Comparison of ENCODE assay signal across 15 mouse cellular contexts in genomic region chr10:128336195-128336594, GRCm38 (mm10). TPM values are rescaled to one million over a fixed set of nuclear protein-coding genes. Genes with fewer than 3 reads are reported as not detected.
DNase-seq lines count a peak whose midpoint lies in the region; ATAC-seq and TF ChIP-seq lines count a peak whose summit lies in the region.
"Had no signal": no experiment of that assay in that cellular context is flagged by ENCODE, and none has a peak within 500 bp of the region (broad histone marks: within the 10 kb centered on the region; RNA-seq: fewer than 3 reads in every experiment).

No protein-coding gene starts in this region.

- no peak for ATAC-seq in heart, embryonic 12.5 days (ENCODE audit: insufficient number of reproducible peaks, low FRiP score)
- no peak for ATAC-seq in liver, embryonic 14.5 days (ENCODE audit: insufficient read depth)
- ATAC-seq in granulocyte monocyte progenitor cell, adult 5-6 weeks (replicated peaks; ENCODE audit: poor library complexity, severe bottlenecking), result no peak
- ATAC-seq: activated CD4-positive, CD25-positive, alpha-beta regulatory T cell, adult 4 months; forebrain, embryonic 13.5 days had no signal

- H3K27me3 ChIP-seq in heart, embryonic 12.5 days (replicated peaks), result no peaks in the 10 kb centered on the region
- H3K27me3 ChIP-seq in liver, embryonic 14.5 days (ENCODE audit: control insufficient read depth, insufficient read depth, low read length), result no peaks in the 10 kb centered on the region
- H3K27me3 ChIP-seq: forebrain, embryonic 13.5 days; lung, embryonic 15.5 days had no signal

- no peak for TF ChIP-seq CTCF in layer of hippocampus, adult 2 months (conservative IDR thresholded peaks at IDR 0.05)
- TF ChIP-seq CTCF in liver, embryonic 14.5 days (IDR thresholded peaks at IDR 0.05; ENCODE audit: low read depth), result no peak

- H3K9ac ChIP-seq in heart, embryonic 12.5 days, result no peak overlapping the region
- peak overlapping the region; percentile 95 for H3K9ac ChIP-seq in liver, embryonic 14.5 days (replicated peaks)

- peak overlapping the region; percentile 35; the same call in 1 of the 2 replicates for H3K27ac ChIP-seq in heart, embryonic 12.5 days (ENCODE audit: poor library complexity, severe bottlenecking)
- peak overlapping the region; percentile 53; the same call in 1 of the 2 replicates for H3K27ac ChIP-seq in layer of hippocampus, adult 2 months
- H3K27ac ChIP-seq in liver, embryonic 14.5 days, result peak overlapping the region; percentile 86
- H3K27ac ChIP-seq: forebrain, embryonic 13.5 days had no signal

- no peak overlapping the region for H3K4me2 ChIP-seq in heart, embryonic 12.5 days
- peak overlapping the region; percentile 80 for H3K4me2 ChIP-seq in liver, embryonic 14.5 days (ENCODE audit: low read depth)

- no peak overlapping the region for H3K4me3 ChIP-seq in heart, embryonic 12.5 days
- H3K4me3 ChIP-seq in layer of hippocampus, adult 2 months, result no peak overlapping the region
- peak overlapping the region in 1 of 2 experiments; percentile 81; a peak in 2 of 4 replicates for H3K4me3 ChIP-seq in liver, embryonic 14.5 days (ENCODE audit: insufficient read depth in 1 of 2, low read depth in 2 of 2, low read length in 2 of 2)

- H3K4me1 ChIP-seq in heart, embryonic 12.5 days (replicated peaks), result peaks cover 43% of the 10 kb centered on the region
- peaks cover 48 to 52% of the 10 kb centered on the region in 2 experiments for H3K4me1 ChIP-seq in liver, embryonic 14.5 days (replicated peaks; ENCODE audit: control insufficient read depth in 2 of 2, insufficient read depth in 2 of 2, low read length in 1 of 2)

- no peak for DNase-seq in heart, adult 8-10 months (ENCODE audit: low spot score)
- no peak for DNase-seq in layer of hippocampus, adult 2 months (ENCODE audit: low spot score in 2 of 2)
- DNase-seq in layer of hippocampus, postnatal 36 days, result no peak
- DNase-seq in induced T-regulatory cell, adult 2 months (ENCODE audit: low read depth), result peak; percentile 28
- DNase-seq in liver, embryonic 14.5 days (ENCODE audit: low read depth in 3 of 3, low spot score in 3 of 3), result peak in 1 of 3 experiments; percentile 24
- DNase-seq in urinary bladder, adult 18-20 months (ENCODE audit: low spot score in 2 of 2), result no peak
- DNase-seq: layer of hippocampus, adult 9-11 months had no signal

- TF ChIP-seq EP300 in liver, embryonic 14.5 days (IDR thresholded peaks at IDR 0.05; ENCODE audit: low read depth), result no peak

- H3K9me3 ChIP-seq in heart, embryonic 12.5 days (replicated peaks), result no peaks in the 10 kb centered on the region
- H3K9me3 ChIP-seq in liver, embryonic 14.5 days (ENCODE audit: control insufficient read depth, low read length), result no peaks in the 10 kb centered on the region
- H3K9me3 ChIP-seq: forebrain, embryonic 13.5 days; hindbrain, embryonic 10.5 days; lung, embryonic 15.5 days had no signal

- WGBS in heart, embryonic 12.5 days, result 85% methylated on average over 3 of the region's 3 CpGs
- WGBS in liver, embryonic 14.5 days (ENCODE audit: insufficient replicate concordance), result 57% methylated on average over 3 of the region's 3 CpGs

- peaks cover 3% of the 10 kb centered on the region; the same call in 1 of the 2 replicates for H3K36me3 ChIP-seq in heart, embryonic 12.5 days
- peaks cover 6% of the 10 kb centered on the region; the same call in 1 of the 2 replicates for H3K36me3 ChIP-seq in liver, embryonic 14.5 days (replicated peaks; ENCODE audit: control insufficient read depth, insufficient read depth, low read depth)
- H3K36me3 ChIP-seq: lung, embryonic 15.5 days had no signal

RNA-seq across cellular contexts. Expression of gene Cs, which starts 1.3 kb away (rescaled TPM):
- 418 and 430 TPM in 2 replicates for polyA plus RNA-seq in heart, embryonic 12.5 days (2016; fragmentation: Nextera tagmentation; extraction: Ambion mirVana)
- 1,000 to 10,000 TPM in 3 of 4 experiments, 100 to 1,000 TPM in 1; 991 to 1,066 (median 1,045) TPM for total RNA-seq in heart, adult 8-10 months (2022)
- 100 to 1,000 TPM; 226 to 235 TPM for total RNA-seq in layer of hippocampus, adult 2 months (2021)
- 100 to 1,000 TPM; 224 to 234 TPM for total RNA-seq in layer of hippocampus, postnatal 36 days (2021)
- 71.6 and 80.5 TPM in 2 replicates for polyA plus RNA-seq in liver, embryonic 14.5 days (2012; rRNA removed)
- 117 and 126 TPM in 2 replicates for polyA plus RNA-seq in liver, embryonic 14.5 days (2014; fragmentation: Nextera tagmentation; extraction: Ambion mirVana)
- 175 and 176 TPM in 2 replicates for total RNA-seq in granulocyte monocyte progenitor cell, adult 5-6 weeks (2014; fragmentation: Nextera tagmentation)
- 104 and 114 TPM in 2 replicates for total RNA-seq in granulocyte monocyte progenitor cell, adult 5-6 weeks (2017)

RNA-seq across cellular contexts. Expression of gene Cnpy2, which starts 13.9 kb away (rescaled TPM):
- 201 and 209 TPM in 2 replicates for polyA plus RNA-seq in heart, embryonic 12.5 days (2016; fragmentation: Nextera tagmentation; extraction: Ambion mirVana)
- total RNA-seq in heart, adult 8-10 months (2022), result 10 to 100 TPM; 54.6 to 73.4 (median 61.2) TPM
- total RNA-seq in layer of hippocampus, adult 2 months (2021), result 10 to 100 TPM; 78.8 to 83.0 TPM
- 10 to 100 TPM; 82.9 to 86.1 TPM for total RNA-seq in layer of hippocampus, postnatal 36 days (2021)
- 23.8 and 38.8 TPM in 2 replicates for polyA plus RNA-seq in liver, embryonic 14.5 days (2012; rRNA removed)
- 92.7 and 98.3 TPM in 2 replicates for polyA plus RNA-seq in liver, embryonic 14.5 days (2014; fragmentation: Nextera tagmentation; extraction: Ambion mirVana)
- 108 and 200 TPM in 2 replicates for total RNA-seq in granulocyte monocyte progenitor cell, adult 5-6 weeks (2014; fragmentation: Nextera tagmentation)
- 135 TPM in 2 replicates for total RNA-seq in granulocyte monocyte progenitor cell, adult 5-6 weeks (2017)

RNA-seq across cellular contexts. Expression of gene Coq10a, which starts 32.6 kb away (rescaled TPM):
- polyA plus RNA-seq in heart, embryonic 12.5 days (2016; fragmentation: Nextera tagmentation; extraction: Ambion mirVana), result 15.9 and 16.2 TPM in 2 replicates
- 100 to 1,000 TPM; 365 to 443 (median 423) TPM for total RNA-seq in heart, adult 8-10 months (2022)
- total RNA-seq in layer of hippocampus, adult 2 months (2021), result 10 to 100 TPM; 48.6 to 49.2 TPM
- 10 to 100 TPM; 51.2 to 52.8 TPM for total RNA-seq in layer of hippocampus, postnatal 36 days (2021)
- polyA plus RNA-seq in liver, embryonic 14.5 days (2012; rRNA removed), result 6.5 and 7.7 TPM in 2 replicates
- 4.7 and 5.0 TPM in 2 replicates for polyA plus RNA-seq in liver, embryonic 14.5 days (2014; fragmentation: Nextera tagmentation; extraction: Ambion mirVana)
- 20.8 and 28.4 TPM in 2 replicates for total RNA-seq in granulocyte monocyte progenitor cell, adult 5-6 weeks (2014; fragmentation: Nextera tagmentation)
- total RNA-seq in granulocyte monocyte progenitor cell, adult 5-6 weeks (2017), result 6.8 and 7.9 TPM in 2 replicates

RNA-seq across cellular contexts. Expression of gene Pan2, which starts 33.1 kb away (rescaled TPM):
- polyA plus RNA-seq in heart, embryonic 12.5 days (2016; fragmentation: Nextera tagmentation; extraction: Ambion mirVana), result 30.0 and 31.7 TPM in 2 replicates
- total RNA-seq in heart, adult 8-10 months (2022), result 1 to 10 TPM; 6.1 to 7.1 (median 6.5) TPM
- 10 to 100 TPM; 14.7 to 16.4 TPM for total RNA-seq in layer of hippocampus, adult 2 months (2021)
- total RNA-seq in layer of hippocampus, postnatal 36 days (2021), result 10 to 100 TPM; 14.0 to 16.7 TPM
- 11.5 and 13.3 TPM in 2 replicates for polyA plus RNA-seq in liver, embryonic 14.5 days (2012; rRNA removed)
- polyA plus RNA-seq in liver, embryonic 14.5 days (2014; fragmentation: Nextera tagmentation; extraction: Ambion mirVana), result 10.1 and 11.5 TPM in 2 replicates
- total RNA-seq in granulocyte monocyte progenitor cell, adult 5-6 weeks (2014; fragmentation: Nextera tagmentation), result 22.7 and 25.7 TPM in 2 replicates
- 9.8 and 16.2 TPM in 2 replicates for total RNA-seq in granulocyte monocyte progenitor cell, adult 5-6 weeks (2017)

RNA-seq across cellular contexts. Expression of gene Il23a, which starts 37.6 kb away (rescaled TPM):
- 1.2 and 1.8 TPM in 2 replicates for polyA plus RNA-seq in heart, embryonic 12.5 days (2016; fragmentation: Nextera tagmentation; extraction: Ambion mirVana)
- total RNA-seq in heart, adult 8-10 months (2022), result under 1 TPM in 1 of 4 experiments, not detected in 3; 0.38 TPM
- total RNA-seq in layer of hippocampus, adult 2 months (2021), result under 1 TPM in 1 of 2 experiments, not detected in 1; 0.27 TPM
- total RNA-seq in layer of hippocampus, postnatal 36 days (2021), result under 1 TPM in 1 of 2 experiments, not detected in 1; 0.38 TPM
- polyA plus RNA-seq in liver, embryonic 14.5 days (2012; rRNA removed), result 0.06 and 0.08 TPM in 2 replicates
- not detected in 2 replicates for polyA plus RNA-seq in liver, embryonic 14.5 days (2014; fragmentation: Nextera tagmentation; extraction: Ambion mirVana)
- not detected in 2 replicates for total RNA-seq in granulocyte monocyte progenitor cell, adult 5-6 weeks (2014; fragmentation: Nextera tagmentation)
- 1.3 and 1.6 TPM in 2 replicates for total RNA-seq in granulocyte monocyte progenitor cell, adult 5-6 weeks (2017)
- total RNA-seq: adrenal gland, postnatal 4 days; megakaryocyte, adult 5-6 weeks had no signal
- polyA plus RNA-seq: activated CD4-positive, CD25-positive, alpha-beta regulatory T cell, adult 4 months; forebrain, embryonic 13.5 days; hindbrain, embryonic 10.5 days had no signal

Comparison
In these comparisons a context has a peak if more than half of its experiments do, and no peak if none do; other contexts are left out.
1. H3K27ac ChIP-seq: peak in every context shown above with its lines; median percentile 86 in liver, embryonic 14.5 days; 53 in layer of hippocampus, adult 2 months; 35 in heart, embryonic 12.5 days.
2. RNA of gene Cs, which starts 1.3 kb away (total RNA-seq): 991 to 1,066 TPM in heart, adult 8-10 months; 226 to 235 TPM in layer of hippocampus, adult 2 months, 224 to 234 TPM in layer of hippocampus, postnatal 36 days and 104 to 176 TPM in granulocyte monocyte progenitor cell, adult 5-6 weeks; every median in the first group is over 4 times any median in the second.
3. RNA of gene Coq10a, which starts 32.6 kb away (total RNA-seq): 365 to 443 TPM in heart, adult 8-10 months; 51.2 to 52.8 TPM in layer of hippocampus, postnatal 36 days, 48.6 to 49.2 TPM in layer of hippocampus, adult 2 months and 6.8 to 28.4 TPM in granulocyte monocyte progenitor cell, adult 5-6 weeks; every median in the first group is over 4 times any median in the second.